Mouse (Mus musculus): Measurements from ENCODE around the gene Rap1a.

The Rap1a gene

GRCm38 (mm10) chr3:105801191-105802166 lies at the start of gene Rap1a:
TSS of gene Rap1a (minus strand) at chr3:105801336.
- peak; percentile 69 to 77 for DNase-seq

DNA sequence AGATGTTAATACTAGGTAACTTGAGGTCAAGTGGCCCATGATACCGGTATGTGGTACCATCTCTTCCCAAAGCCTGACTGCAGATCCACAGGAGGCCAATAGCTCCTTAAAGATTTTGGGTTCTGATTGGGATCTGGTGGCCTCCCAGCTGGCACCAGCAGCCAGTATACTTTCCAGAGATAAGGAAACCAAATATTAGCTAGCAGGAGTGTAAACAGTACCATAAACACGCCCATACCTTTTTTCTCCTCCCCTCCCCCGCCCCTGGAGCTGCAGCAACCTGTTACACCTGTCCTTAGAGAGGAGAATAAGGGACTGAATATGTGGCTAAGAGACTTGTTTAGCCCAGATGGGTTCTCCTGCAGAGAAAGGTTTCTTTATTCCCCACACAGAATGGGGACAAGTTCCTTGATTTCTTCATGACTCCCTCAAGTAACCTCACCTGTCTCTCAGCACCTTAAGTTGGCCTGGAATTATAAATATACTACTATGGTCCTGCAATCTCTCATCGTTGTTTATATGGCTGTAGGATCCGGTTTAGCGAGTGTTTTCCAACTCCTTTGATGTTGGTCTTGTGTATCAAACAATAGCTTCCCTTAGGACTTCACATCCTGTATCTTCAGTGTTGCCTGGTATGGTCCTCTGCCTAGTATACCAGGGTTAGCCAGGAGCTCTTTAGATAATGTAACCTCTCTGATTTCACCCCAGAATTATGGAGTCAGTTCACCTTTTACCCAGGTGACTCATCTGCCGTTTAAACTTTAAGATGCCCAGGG lies 45.3 kb upstream of the Rap1a start:
- DNase-seq: no peak

GRCm38 (mm10) chr3:105839836-105840235 lies 38.7 kb upstream of the Rap1a start:
- no peak for DNase-seq

GRCm38 (mm10) chr3:105838655-105839054 lies 37.5 kb upstream of the Rap1a start:
- DNase-seq: no peak

DNA sequence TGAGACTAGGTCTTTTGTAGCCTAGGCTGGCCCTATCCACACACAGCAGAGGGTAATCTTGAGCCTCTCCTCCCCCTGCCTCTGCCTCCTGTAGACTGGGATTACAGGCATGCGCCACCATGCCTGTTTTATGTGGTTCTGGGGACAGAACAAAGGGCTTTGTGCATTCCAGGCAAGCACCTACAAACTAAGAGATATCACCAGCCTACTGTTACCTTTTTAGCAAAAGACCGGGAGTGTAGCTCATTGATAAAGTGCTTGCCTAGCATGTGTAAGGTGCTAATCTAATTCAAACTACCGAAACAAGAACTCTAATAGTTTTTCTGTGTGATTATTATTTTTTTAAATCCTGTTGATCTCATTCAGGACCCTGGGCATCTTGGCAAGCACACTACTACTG lies 35.7 kb upstream of the Rap1a start:
- DNase-seq: no peak

GRCm38 (mm10) chr3:105835875-105836274 lies 34.7 kb upstream of the Rap1a start:
- no peak for DNase-seq

GRCm38 (mm10) chr3:105831584-105831983 lies 30.4 kb upstream of the Rap1a start:
- DNase-seq: no peak

GRCm38 (mm10) chr3:105825501-105826161 lies 24.5 kb upstream of the Rap1a start:
- DNase-seq: peak; percentile 40 to 53

DNA sequence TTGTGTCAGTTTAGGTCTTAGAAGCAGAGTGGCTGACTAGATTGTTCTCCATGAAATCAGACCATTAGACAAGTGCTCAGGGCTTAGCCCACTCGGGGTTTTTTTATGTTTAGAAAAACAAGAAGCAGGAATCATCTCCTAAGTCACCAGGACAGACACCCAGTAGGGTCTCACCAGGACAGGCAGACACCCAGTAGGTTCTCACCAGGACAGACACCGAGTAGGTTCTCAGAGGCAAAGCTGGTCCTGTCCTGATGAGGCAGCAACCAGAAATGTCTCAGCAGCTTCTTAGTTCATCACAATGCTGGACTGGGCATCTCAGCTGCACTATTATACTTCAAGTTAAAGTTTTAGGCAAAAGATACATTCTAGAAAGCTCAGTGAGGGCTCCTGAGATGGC lies 23.6 kb upstream of the Rap1a start:
- DNase-seq: no peak

DNA sequence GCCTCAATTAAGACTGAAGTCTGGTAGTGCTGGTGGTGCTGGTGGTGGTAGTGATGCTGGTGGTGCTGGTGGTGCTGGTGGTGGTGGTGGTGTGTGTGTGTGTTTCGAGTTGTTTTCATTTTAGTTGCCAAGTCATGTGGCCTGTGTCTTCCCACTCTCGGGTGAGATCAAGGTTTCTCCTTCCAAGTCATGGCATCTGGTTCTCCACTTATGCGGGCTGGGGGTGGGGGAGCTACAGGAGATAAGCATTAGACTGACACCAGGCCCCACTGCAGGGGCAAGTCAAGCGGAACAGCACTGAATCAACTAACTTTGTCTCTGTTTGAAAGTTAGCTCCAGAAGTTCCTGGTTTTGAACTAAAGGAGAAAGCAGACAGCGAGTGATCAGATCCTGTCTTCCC lies 23.0 kb upstream of the Rap1a start:
- peak; percentile 14 to 34 for DNase-seq

- DNase-seq: no peak
These were observed 22.5 kb upstream of the Rap1a start for GRCm38 (mm10) chr3:105823609-105824008.

DNA sequence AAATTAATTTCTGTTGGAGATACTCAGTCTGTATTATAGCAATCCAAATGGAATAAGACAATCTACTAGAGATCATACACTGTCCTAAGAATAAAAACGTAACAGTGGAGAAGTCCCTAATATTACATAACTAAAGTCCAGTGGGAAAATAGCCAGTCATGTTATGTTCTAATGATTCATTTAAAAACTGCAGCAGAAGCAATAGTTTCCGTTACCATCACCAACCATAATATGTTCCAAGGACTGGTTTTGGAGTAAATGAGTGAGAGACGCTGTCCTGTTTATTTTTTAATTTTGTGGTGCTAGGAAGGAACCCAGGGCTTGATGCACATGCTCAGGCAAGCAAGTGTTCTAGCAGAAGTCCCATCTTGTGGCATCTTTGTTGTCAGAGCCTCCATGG lies 20.4 kb upstream of the Rap1a start:
- no peak for DNase-seq

DNA sequence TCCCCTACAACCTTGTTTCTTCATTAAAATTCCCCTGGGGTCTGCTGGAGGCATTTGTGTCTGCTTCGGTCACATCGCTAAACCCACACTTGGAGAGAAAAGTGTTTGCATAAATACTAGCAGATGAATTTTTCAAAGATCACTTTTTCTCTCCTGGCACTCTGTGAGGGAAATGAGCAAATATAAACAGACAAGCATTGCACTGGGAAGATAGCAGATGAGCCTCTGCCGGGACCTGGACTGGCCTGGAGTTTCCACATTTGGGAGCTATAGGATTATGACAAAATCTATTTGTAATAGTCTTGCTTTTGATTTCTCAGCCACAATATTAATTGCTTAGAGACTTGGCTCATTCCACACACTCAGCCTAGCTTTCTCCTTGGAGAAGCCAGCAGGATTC lies 19.1 kb upstream of the Rap1a start:
- no peak for DNase-seq

DNA sequence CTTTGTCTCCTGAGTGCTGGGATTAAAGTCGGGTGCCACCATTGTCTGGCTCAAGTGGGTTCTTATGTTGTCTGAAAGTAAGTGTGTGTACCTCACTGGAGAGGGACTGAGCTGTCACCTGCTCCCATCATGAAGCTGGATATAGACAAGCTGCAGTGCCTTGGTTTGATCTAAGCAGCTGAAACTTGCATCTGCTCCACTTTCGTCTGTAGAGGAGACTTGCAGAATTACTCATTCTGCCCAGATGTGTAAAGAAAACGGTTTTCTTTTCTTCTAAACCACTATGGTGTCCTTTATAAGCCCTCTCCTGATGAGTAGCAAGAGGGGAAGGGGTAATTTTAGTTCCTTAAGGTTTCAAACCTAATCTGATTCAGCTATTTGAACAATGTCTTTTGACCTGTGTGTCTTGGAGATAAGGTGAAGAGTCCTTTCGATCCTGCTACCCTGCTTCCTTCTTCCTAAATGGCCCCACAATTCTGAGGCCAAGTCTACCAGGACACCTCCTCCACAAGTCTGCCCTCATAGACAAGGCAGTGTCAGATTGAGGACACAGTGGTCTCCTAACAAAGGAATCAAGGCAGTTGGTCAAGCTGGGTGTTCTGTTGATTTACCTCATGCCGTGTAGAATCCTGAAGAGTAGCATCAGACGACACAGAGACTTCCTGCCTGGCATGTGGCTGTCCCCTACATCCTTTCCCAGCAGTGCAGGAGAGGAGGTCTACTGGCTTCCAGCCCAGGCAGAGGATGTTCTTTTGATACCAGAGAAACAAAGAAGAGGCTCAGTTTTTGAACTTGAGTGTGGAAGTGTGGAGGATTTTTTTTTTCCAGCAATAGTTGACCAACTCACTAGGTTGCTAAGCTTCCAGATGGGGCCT lies 17.2 kb upstream of the Rap1a start:
- no peak for DNase-seq

DNA sequence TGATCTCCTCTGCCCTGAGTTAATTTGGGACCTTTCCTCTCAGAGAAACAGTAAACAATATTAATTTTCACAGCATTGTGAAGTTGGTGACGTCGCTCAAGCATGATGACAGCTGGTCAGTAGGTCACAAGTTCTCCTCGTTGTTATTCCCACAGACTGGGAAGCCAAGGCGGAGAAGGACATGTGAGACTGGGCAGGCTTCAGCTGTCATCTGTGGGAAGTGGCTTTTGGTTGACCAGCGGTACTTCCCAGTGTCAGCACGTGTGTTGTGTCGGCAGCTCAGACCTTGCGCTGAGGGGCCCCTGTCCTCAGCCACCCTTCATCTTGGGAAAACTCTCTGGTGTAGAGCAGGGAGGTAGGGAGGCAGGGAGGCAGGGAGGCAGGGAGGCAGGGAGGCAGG lies 15.0 kb upstream of the Rap1a start:
- no peak for DNase-seq

DNA sequence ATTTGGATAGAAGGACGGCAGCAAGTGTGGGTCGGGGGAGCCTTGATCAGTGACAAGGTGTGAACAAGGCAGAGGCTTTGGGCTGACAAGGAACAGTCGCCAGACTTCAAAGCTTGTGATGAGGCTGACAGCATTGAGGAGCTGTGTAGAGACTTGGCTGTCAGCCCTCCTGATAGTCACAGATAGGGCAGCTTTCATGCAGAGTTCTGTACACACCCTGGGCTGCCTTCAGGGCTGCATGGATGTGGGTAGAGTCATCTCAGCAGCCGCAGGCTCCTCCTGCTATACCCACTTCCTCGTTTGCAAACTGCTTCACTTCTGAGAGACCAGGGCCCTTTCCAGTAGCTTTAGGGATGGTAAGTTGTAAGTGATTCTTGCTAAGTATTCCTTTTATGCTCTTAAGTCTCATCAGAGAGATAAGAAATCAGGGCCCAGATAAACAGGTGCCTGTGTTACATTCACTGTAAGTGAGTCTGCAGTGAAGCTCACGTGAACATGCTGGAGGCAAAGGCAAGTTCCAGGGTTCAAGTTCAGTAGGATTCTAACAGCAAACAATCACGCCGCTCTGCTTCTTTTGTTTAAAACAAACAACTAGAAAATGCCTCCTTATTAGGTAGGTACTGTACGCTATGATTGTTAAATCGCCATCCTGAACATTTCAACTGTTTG lies 14.2 kb upstream of the Rap1a start:
- DNase-seq: peak; percentile 59 to 63

GRCm38 (mm10) chr3:105811146-105811545 lies 10.0 kb upstream of the Rap1a start:
- DNase-seq: no peak

GRCm38 (mm10) chr3:105808179-105809037 lies 7.3 kb upstream of the Rap1a start:
- no peak for DNase-seq

- no peak for DNase-seq
These were observed 6.5 kb upstream of the Rap1a start for GRCm38 (mm10) chr3:105807672-105808071.

- DNase-seq: no peak
These were observed 5.5 kb upstream of the Rap1a start for GRCm38 (mm10) chr3:105806519-105807249.

Measured in B cell, adult 2 months (primary cell).